Mouse (Mus musculus): ENCODE results near the gene Ppox. TPM values are rescaled to one million over a fixed set of nuclear protein-coding genes. Genes with fewer than 3 reads are reported as not detected.

Gene Ppox
- polyA plus RNA-seq, 1 experiment from 2014 or later: 61.5 TPM

- peaks cover 63% of the 10 kb centered on the region for H3K36me3 ChIP-seq
- no peak overlapping the region for H3K4me2 ChIP-seq (replicated peaks)
- no peaks in the 10 kb centered on the region for H3K9me3 ChIP-seq
- peaks cover 11% of the 10 kb centered on the region for H3K4me1 ChIP-seq
- H3K4me3 ChIP-seq: no peak overlapping the region
- WGBS: 90% methylated on average over 12 of the region's 12 CpGs
- H3K27me3 ChIP-seq: no peaks in the 10 kb centered on the region
- H3K9ac ChIP-seq (replicated peaks): no peak overlapping the region
- ATAC-seq (ENCODE audit: low FRiP score, low read depth): no peak
- no peak overlapping the region for H3K27ac ChIP-seq (replicated peaks)
Measured at GRCm38 (mm10) chr1:171274171-171274570, 6.8 kb downstream of the Ppox start.

GRCm38 (mm10) chr1:171272086-171272485 lies 8.9 kb downstream of the Ppox start:
- Histone ChIP-seq H3K4me1 (peaks cover 11% of the 10 kb centered on the region), H3K4me2 (replicated peaks) (no peak overlapping the region), H3K4me3 (no peak overlapping the region), H3K9ac (replicated peaks) (no peak overlapping the region), H3K36me3 (peaks cover 46% of the 10 kb centered on the region), H3K27ac (replicated peaks) (no peak overlapping the region), H3K27me3 (no peaks in the 10 kb centered on the region), H3K9me3 (no peaks in the 10 kb centered on the region)
- ATAC-seq (ENCODE audit: low FRiP score, low read depth): no peak
- 92% methylated on average over 3 of the region's 3 CpGs for WGBS

- H3K9me3 ChIP-seq: no peaks in the 10 kb centered on the region
- H3K4me2 ChIP-seq (replicated peaks): no peak overlapping the region
- ATAC-seq (ENCODE audit: low FRiP score, low read depth): no peak
- no peak overlapping the region for H3K4me3 ChIP-seq
- peaks cover 41% of the 10 kb centered on the region for H3K36me3 ChIP-seq
- peaks cover 11% of the 10 kb centered on the region for H3K4me1 ChIP-seq
- 83% methylated on average over 10 of the region's 10 CpGs for WGBS
- no peak overlapping the region for H3K27ac ChIP-seq (replicated peaks)
- H3K27me3 ChIP-seq: no peaks in the 10 kb centered on the region
- H3K9ac ChIP-seq (replicated peaks): no peak overlapping the region
Measured at GRCm38 (mm10) chr1:171271622-171272021, 9.4 kb downstream of the Ppox start.

DNA sequence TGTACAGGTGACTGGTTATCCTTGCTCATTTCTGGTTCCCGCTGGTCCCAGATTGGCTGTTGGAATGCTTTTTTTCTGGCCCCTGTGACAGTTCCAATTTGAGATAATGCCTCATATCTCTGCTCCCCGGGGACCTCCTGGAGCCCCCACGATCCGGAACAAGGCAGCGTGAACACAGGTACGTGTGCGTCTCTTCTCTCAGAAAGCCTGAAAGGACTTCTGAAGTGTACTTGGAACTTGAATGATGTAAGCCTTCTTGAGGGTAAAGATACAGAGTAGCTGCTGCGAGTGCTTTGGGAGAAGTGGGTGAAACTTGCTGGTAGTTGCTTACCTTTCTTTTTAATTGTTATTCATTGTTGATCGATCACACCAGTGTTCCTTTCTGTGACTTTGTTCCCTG lies 9.8 kb downstream of the Ppox start:
- Histone ChIP-seq H3K27ac (replicated peaks) (no peak overlapping the region), H3K27me3 (no peaks in the 10 kb centered on the region), H3K4me3 (peak overlapping the region; percentile 80), H3K9me3 (no peaks in the 10 kb centered on the region), H3K4me2 (replicated peaks) (peak overlapping the region; percentile 97), H3K4me1 (peaks cover 11% of the 10 kb centered on the region), H3K9ac (replicated peaks) (peak overlapping the region; percentile 84), H3K36me3 (peaks cover 37% of the 10 kb centered on the region)
- WGBS: 65% methylated on average over 9 of the region's 9 CpGs
- ATAC-seq (ENCODE audit: low FRiP score, low read depth): no peak

- H3K36me3 ChIP-seq: peaks cover 30% of the 10 kb centered on the region
- H3K9me3 ChIP-seq: no peaks in the 10 kb centered on the region
- ATAC-seq (ENCODE audit: low FRiP score, low read depth): peak; percentile 70
- H3K9ac ChIP-seq (replicated peaks): peak overlapping the region; percentile 84
- peak overlapping the region; percentile 97 for H3K4me2 ChIP-seq (replicated peaks)
- 1% methylated on average over 19 of the region's 19 CpGs for WGBS
- peak overlapping the region; percentile 80 for H3K4me3 ChIP-seq
- peaks cover 11% of the 10 kb centered on the region for H3K4me1 ChIP-seq
- H3K27me3 ChIP-seq: no peaks in the 10 kb centered on the region
- H3K27ac ChIP-seq (replicated peaks): no peak overlapping the region
Measured at GRCm38 (mm10) chr1:171270573-171270900, 10.4 kb downstream of the Ppox start.

- Histone ChIP-seq H3K4me2 (replicated peaks) (peak within 1 kb of the TSS; percentile 97), H3K36me3 (peaks cover 25% of the 10 kb centered on the region), H3K9me3 (no peaks in the 10 kb centered on the region), H3K27me3 (no peaks in the 10 kb centered on the region), H3K27ac (replicated peaks) (no peak within 1 kb of the TSS; the same call in 1 of the 2 replicates), H3K9ac (replicated peaks) (peak within 1 kb of the TSS; percentile 84), H3K4me1 (peaks cover 11% of the 10 kb centered on the region), H3K4me3 (peak within 1 kb of the TSS; percentile 80)
- 3% methylated on average over 36 of the region's 36 CpGs for WGBS
- peak; percentile 97 for ATAC-seq (ENCODE audit: low FRiP score, low read depth)
Measured at GRCm38 (mm10) chr1:171269848-171270572, 11.0 kb downstream of the Ppox start, which contains the start of gene B4galt3. Gene B4galt3, plus strand, starts transcription at chr1:171270328.

DNA sequence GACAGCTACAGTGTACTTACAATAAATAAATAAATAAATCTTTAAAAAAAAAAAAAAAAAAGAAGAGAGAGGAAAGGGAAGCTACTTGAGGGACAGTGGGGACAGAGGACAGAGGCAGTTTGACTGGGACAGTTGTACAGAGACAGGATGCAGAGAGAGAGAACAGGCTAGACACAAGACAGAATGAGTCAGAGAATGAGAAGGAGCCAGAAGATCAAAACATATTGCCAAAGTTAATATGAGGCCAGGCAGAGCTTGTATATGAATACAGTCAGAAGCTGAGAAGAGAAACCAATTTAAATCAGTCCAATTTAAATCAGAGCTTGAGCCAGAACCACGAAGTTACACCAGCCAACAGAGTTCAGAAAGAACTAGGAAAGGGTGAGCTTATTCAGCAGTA lies 12.6 kb downstream of the Ppox start:
- Histone ChIP-seq H3K9me3 (no peaks in the 10 kb centered on the region), H3K4me2 (replicated peaks) (no peak overlapping the region), H3K27ac (replicated peaks) (no peak overlapping the region), H3K36me3 (peaks cover 9% of the 10 kb centered on the region; the same call in 1 of the 2 replicates), H3K4me1 (peaks cover 14% of the 10 kb centered on the region), H3K27me3 (no peaks in the 10 kb centered on the region), H3K4me3 (no peak overlapping the region), H3K9ac (replicated peaks) (no peak overlapping the region)
- 65% methylated on average over 1 of the region's 1 CpGs for WGBS
- ATAC-seq (ENCODE audit: low FRiP score, low read depth): no peak

- Histone ChIP-seq H3K36me3 (no peaks in the 10 kb centered on the region), H3K9ac (replicated peaks) (no peak overlapping the region), H3K4me2 (replicated peaks) (no peak overlapping the region), H3K4me1 (peaks cover 24% of the 10 kb centered on the region), H3K9me3 (no peaks in the 10 kb centered on the region), H3K27me3 (no peaks in the 10 kb centered on the region), H3K27ac (replicated peaks) (no peak overlapping the region), H3K4me3 (no peak overlapping the region)
- 75% methylated on average over 4 of the region's 4 CpGs for WGBS
- no peak for ATAC-seq (ENCODE audit: low FRiP score, low read depth)
Measured at GRCm38 (mm10) chr1:171265971-171266744, 14.8 kb downstream of the Ppox start.

- Histone ChIP-seq H3K27me3 (no peaks in the 10 kb centered on the region), H3K9me3 (no peaks in the 10 kb centered on the region), H3K4me2 (replicated peaks) (peak overlapping the region; percentile 50), H3K9ac (replicated peaks) (no peak overlapping the region), H3K4me3 (no peak overlapping the region), H3K36me3 (no peaks in the 10 kb centered on the region), H3K4me1 (peaks cover 15% of the 10 kb centered on the region), H3K27ac (replicated peaks) (peak overlapping the region; percentile 54)
- WGBS: 88% methylated on average over 3 of the region's 3 CpGs
- ATAC-seq (ENCODE audit: low FRiP score, low read depth): no peak
Measured at GRCm38 (mm10) chr1:171263666-171264461, 17.1 kb downstream of the Ppox start.

GRCm38 (mm10) chr1:171263185-171263611 lies 17.8 kb downstream of the Ppox start:
- H3K4me3 ChIP-seq: peak overlapping the region; percentile 29; the same call in 1 of the 2 replicates
- 0 out of 2 replicates have a peak overlapping the region, but pooled peaks have one; percentile 17 for H3K9ac ChIP-seq (replicated peaks)
- H3K27me3 ChIP-seq: no peaks in the 10 kb centered on the region
- no peaks in the 10 kb centered on the region for H3K36me3 ChIP-seq
- peak; percentile 88 for ATAC-seq (ENCODE audit: low FRiP score, low read depth)
- H3K4me1 ChIP-seq: peaks cover 15% of the 10 kb centered on the region
- no peaks in the 10 kb centered on the region for H3K9me3 ChIP-seq
- peak overlapping the region; percentile 54 for H3K27ac ChIP-seq (replicated peaks)
- WGBS: 0% methylated on average over 2 of the region's 2 CpGs
- H3K4me2 ChIP-seq (replicated peaks): peak overlapping the region; percentile 50

GRCm38 (mm10) chr1:171262594-171263130 lies 18.3 kb downstream of the Ppox start:
- Histone ChIP-seq H3K27ac (replicated peaks) (peak overlapping the region; percentile 50), H3K9ac (replicated peaks) (0 out of 2 replicates have a peak overlapping the region, but pooled peaks have one; percentile 17)

More at GRCm38 (mm10) chr1:171262594-171263130, 18.3 kb downstream of the Ppox start:
- Histone ChIP-seq H3K4me1 (peaks cover 15% of the 10 kb centered on the region), H3K4me3 (peak overlapping the region; percentile 29), H3K27me3 (no peaks in the 10 kb centered on the region), H3K4me2 (replicated peaks) (peak overlapping the region; percentile 50), H3K9me3 (no peaks in the 10 kb centered on the region), H3K36me3 (no peaks in the 10 kb centered on the region)
- WGBS: 7% methylated on average over 8 of the region's 8 CpGs
- ATAC-seq (ENCODE audit: low FRiP score, low read depth): peak; percentile 67

All from midbrain, embryonic 12.5 days (tissue).